ENCODE assay signal across 17 mouse cellular contexts in the genomic region with DNA sequence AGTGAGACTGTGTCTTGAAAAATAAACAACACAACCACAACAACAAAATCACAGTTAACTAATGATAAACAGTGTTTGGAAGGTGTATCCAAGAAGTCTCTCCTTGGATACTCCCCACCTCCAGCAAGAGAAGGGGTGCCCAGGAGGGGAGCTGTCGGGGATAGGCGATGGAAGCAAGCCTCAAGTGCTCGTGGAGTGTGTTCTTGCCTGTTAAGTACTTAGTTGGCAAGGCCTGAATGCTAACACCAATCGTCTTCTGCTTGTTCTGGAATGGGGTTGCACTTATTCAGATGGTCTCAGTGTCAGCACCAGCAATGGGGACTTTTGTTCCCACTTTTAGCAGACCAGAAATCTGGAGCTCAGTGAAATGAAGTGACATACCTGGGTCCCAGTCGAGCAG.
"Had no signal": no experiment of that assay in that cellular context is flagged by ENCODE, and none has a peak within 500 bp of the region (broad histone marks: within the 10 kb centered on the region; RNA-seq: fewer than 3 reads in every experiment).

No protein-coding gene starts in this region.

- H3K27me3 ChIP-seq: limb, embryonic 12.5 days; limb, embryonic 15.5 days; neural tube, embryonic 12.5 days had no signal

- H3K27ac ChIP-seq: limb, embryonic 12.5 days; limb, embryonic 15.5 days; liver, embryonic 14.5 days; macrophage; neural tube, embryonic 12.5 days had no signal

- H3K4me2 ChIP-seq: limb, embryonic 12.5 days; limb, embryonic 15.5 days; liver, embryonic 11.5 days; neural tube, embryonic 12.5 days had no signal

- H3K9ac ChIP-seq: limb, embryonic 12.5 days; limb, embryonic 15.5 days; liver, embryonic 14.5 days; liver, postnatal 0 days; neural tube, embryonic 12.5 days had no signal

- H3K9me3 ChIP-seq: limb, embryonic 12.5 days; limb, embryonic 15.5 days; neural tube, embryonic 12.5 days had no signal

- DNase-seq: kidney, adult 18-20 months; kidney, adult 9 months; kidney, postnatal 14 days; kidney, postnatal 4 days; left cerebral cortex, postnatal 4 days; liver, postnatal 0 days; midbrain, embryonic 14.5 days; retina, postnatal 1 day; thymus, adult 18-20 months; thymus, postnatal 4 days had no signal

- H3K4me3 ChIP-seq: limb, embryonic 12.5 days; limb, embryonic 15.5 days; neural tube, embryonic 12.5 days had no signal

- ATAC-seq: intestine, embryonic 16.5 days; liver, postnatal 0 days had no signal
